ENCODE assay signal across 8 mouse cellular contexts in genomic region chr2:172999630-173000284, GRCm38 (mm10). TPM values are rescaled to one million over a fixed set of nuclear protein-coding genes. Genes with fewer than 3 reads are reported as not detected.
A peak's percentile ranks its signal among the peaks of the same experiment; 100 is the strongest.
DNase-seq lines count a peak whose midpoint lies in the region; ATAC-seq lines count a peak whose summit lies in the region.

Gene Rae1 (plus strand): TSS chr2:173000117.

- DNase-seq in adipocyte (ENCODE audit: low spot score): peak; percentile 99
- DNase-seq in embryo, embryonic 10 days (ENCODE audit: low spot score): peak; percentile 99
- DNase-seq in gastrocnemius, postnatal 14 days: peak; percentile 98
- peak; percentile 96 to 99 for DNase-seq in left cerebral cortex, postnatal 10 days (ENCODE audit: extremely low spot score in 1 of 2, low spot score in 2 of 2)
- DNase-seq in right cerebral cortex, postnatal 25 days: peak; percentile 98
- DNase-seq in urinary bladder, postnatal 4 days (ENCODE audit: low spot score in 2 of 2): peak; percentile 97 to 99

- ATAC-seq in inflammation-experienced regulatory T-cells, adult 6 months: peak; percentile 94
- peak; percentile 92 for ATAC-seq in megakaryocyte-erythroid progenitor cell, adult 5-6 weeks (replicated peaks; ENCODE audit: low FRiP score, low TSS enrichment, poor library complexity, severe bottlenecking)

- intact Hi-C loops in gastrocnemius, postnatal 14 days (cut with DNase I; ENCODE audit: low total_unique reads): loop anchor here (2.0 kb wide), 1 partner anchor 91 kb away; no protein-coding TSS in a partner anchor
- intact Hi-C loops in left cerebral cortex, postnatal 10 days (cut with DNase I): loop anchor here (5.0 to 10.0 kb wide), 3 partner anchors 88 to 625 kb away; partner anchors contain the start of genes Aurka and Cstf1

RNA-seq across cellular contexts. Expression of gene Rae1, which starts in this region (rescaled TPM):
- total RNA-seq in gastrocnemius, postnatal 14 days (2021): 10 to 100 TPM; 20.0 to 23.6 TPM
- 10 to 100 TPM; 29.2 to 50.7 (median 50.2) TPM for polyA plus RNA-seq in inflammation-experienced regulatory T-cells, adult 6 months (2017; shearing (Covaris generic))
- total RNA-seq in left cerebral cortex, postnatal 10 days (2021): 10 to 100 TPM; 66.1 to 77.4 TPM
- 142 and 149 TPM in 2 replicates for total RNA-seq in megakaryocyte-erythroid progenitor cell, adult 5-6 weeks (2014; fragmentation: Nextera tagmentation)
- total RNA-seq in megakaryocyte-erythroid progenitor cell, adult 5-6 weeks (2017): 79.4 and 102 TPM in 2 replicates

Comparison
In these comparisons a context has a peak if more than half of its experiments do, and no peak if none do; other contexts are left out.
1. Peak in every context shown above with its lines: DNase-seq and ATAC-seq.